Mouse (Mus musculus) heart, embryonic 16.5 days (tissue): ENCODE measurements at regions not wholly inside any gene's neighbourhood (a gene's known extent, or its start where the extent isn't known, plus 50 kb on each side); places are given as distances from the start of the nearest gene placed in this dataset.

Experiments used
- ATAC-seq: fragments of 200-750 bp; cut with Nextera tagmentation; replicated peaks from 2 replicates; pipeline ENCODE4 v1.8.0; 2017; ENCODE audit warnings: moderate number of reproducible peaks; ENCODE audit not compliant: insufficient read depth, low FRiP score; ENCODE audit errors: extremely low read depth
- H3K27ac ChIP-seq: fragments of 300-500 bp; sonication (generic); 2 replicates; pipeline ENCODE4 v1.5.1; 2014; ENCODE audit warnings: mild to moderate bottlenecking, low read length, control low read depth, moderate library complexity
- H3K27me3 ChIP-seq: fragments of 300-500 bp; sonication (generic); 2 replicates; pipeline ENCODE4 v1.6.1; 2014; ENCODE audit warnings: low read length, mixed read lengths; ENCODE audit not compliant: control insufficient read depth, insufficient read depth
- H3K36me3 ChIP-seq: fragments of 300-500 bp; sonication (generic); 2 replicates; pipeline ENCODE4 v1.6.1; 2014; ENCODE audit not compliant: control insufficient read depth, insufficient read depth
- H3K4me1 ChIP-seq: fragments of 300-500 bp; sonication (generic); 2 replicates; pipeline ENCODE4 v1.6.1; 2014; ENCODE audit warnings: low read length, mixed read lengths; ENCODE audit not compliant: control insufficient read depth, insufficient read depth
- H3K4me2 ChIP-seq: fragments of 300-500 bp; sonication (generic); 2 replicates; pipeline ENCODE4 v1.6.1; 2014; ENCODE audit warnings: low read depth, mild to moderate bottlenecking, control low read depth, low read length
- H3K4me3 ChIP-seq: fragments of 300-500 bp; sonication (generic); 2 replicates; pipeline ENCODE4 v1.5.1; 2014; ENCODE audit warnings: mild to moderate bottlenecking, control low read depth, low read length
- H3K9ac ChIP-seq: fragments of 300-500 bp; sonication (generic); 2 replicates; pipeline ENCODE4 v1.6.1; 2014; ENCODE audit warnings: low read length, control low read depth
- H3K9me3 ChIP-seq: fragments of 300-500 bp; sonication (generic); replicated peaks from 2 replicates; pipeline ENCODE4 v1.6.1; 2016; ENCODE audit warnings: low read length; ENCODE audit not compliant: control insufficient read depth
- WGBS: fragments of 180-500 bp; shearing (Covaris S2); extraction: QIAGEN DNeasy Blood & Tissue Kit; methylation state at CpG from one replicate; pipeline ENCODE4 v1.1.7; 2014; 5-methylcytosine and 5-hydroxymethylcytosine counted together

DNA sequence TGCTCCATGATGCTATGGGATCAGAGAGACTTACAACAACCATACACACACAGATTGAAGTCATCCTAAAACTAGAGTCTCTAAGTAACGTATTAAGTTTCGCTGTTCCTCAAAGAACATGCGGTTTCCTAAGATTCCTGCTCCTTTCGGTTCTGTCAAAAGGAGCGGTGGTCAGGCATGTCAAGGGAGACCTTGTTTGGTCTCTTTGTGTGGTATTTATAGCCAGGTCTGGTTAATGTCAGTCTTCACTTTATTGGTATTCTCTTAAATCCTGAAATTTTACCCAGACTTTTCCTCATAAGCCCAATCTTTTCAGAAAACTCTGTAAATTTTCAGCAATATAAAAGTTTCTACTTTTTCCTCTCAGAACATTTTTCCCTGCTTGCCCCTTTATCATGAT lies 166.5 kb downstream of the Isl1 start:
- Histone ChIP-seq H3K4me1 (no peaks in the 10 kb centered on the region), H3K36me3 (no peaks in the 10 kb centered on the region), H3K4me2 (0 out of 2 replicates have a peak overlapping the region, but pooled peaks have one; percentile 10), H3K27ac (no peak overlapping the region), H3K27me3 (no peaks in the 10 kb centered on the region), H3K9ac (no peak overlapping the region), H3K9me3 (no peaks in the 10 kb centered on the region), H3K4me3 (no peak overlapping the region)
- WGBS = 33% methylated on average over 5 of the region's 5 CpGs
- ATAC-seq = no peak

DNA sequence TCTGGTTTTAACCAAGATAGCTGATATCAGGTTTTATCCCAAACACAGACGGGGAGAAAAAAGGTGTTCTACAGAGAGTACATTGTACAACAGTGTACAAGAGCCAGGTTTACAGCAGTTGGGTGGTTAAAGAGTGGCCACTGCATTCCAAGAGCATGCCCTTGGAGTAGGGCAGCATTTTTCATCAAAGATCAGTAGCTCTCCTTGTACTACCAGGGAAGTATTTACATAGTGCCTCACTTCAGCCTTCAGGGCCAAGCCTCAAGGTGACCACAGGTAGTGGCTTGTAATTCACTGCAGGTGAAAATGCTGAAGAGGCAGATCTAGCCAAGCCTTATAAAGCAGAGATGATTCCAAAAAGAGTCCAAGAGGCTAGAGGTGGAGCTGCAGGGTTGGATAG lies 190.8 kb downstream of the Isl1 start:
- no peaks in the 10 kb centered on the region for H3K36me3 ChIP-seq
- no peaks in the 10 kb centered on the region for H3K4me1 ChIP-seq
- H3K27ac ChIP-seq = no peak overlapping the region
- no peaks in the 10 kb centered on the region for H3K9me3 ChIP-seq
- H3K4me2 ChIP-seq = no peak overlapping the region
- 74% methylated on average over 1 of the region's 1 CpGs for WGBS
- H3K4me3 ChIP-seq = no peak overlapping the region
- no peak overlapping the region for H3K9ac ChIP-seq
- ATAC-seq = no peak
- H3K27me3 ChIP-seq = no peaks in the 10 kb centered on the region

DNA sequence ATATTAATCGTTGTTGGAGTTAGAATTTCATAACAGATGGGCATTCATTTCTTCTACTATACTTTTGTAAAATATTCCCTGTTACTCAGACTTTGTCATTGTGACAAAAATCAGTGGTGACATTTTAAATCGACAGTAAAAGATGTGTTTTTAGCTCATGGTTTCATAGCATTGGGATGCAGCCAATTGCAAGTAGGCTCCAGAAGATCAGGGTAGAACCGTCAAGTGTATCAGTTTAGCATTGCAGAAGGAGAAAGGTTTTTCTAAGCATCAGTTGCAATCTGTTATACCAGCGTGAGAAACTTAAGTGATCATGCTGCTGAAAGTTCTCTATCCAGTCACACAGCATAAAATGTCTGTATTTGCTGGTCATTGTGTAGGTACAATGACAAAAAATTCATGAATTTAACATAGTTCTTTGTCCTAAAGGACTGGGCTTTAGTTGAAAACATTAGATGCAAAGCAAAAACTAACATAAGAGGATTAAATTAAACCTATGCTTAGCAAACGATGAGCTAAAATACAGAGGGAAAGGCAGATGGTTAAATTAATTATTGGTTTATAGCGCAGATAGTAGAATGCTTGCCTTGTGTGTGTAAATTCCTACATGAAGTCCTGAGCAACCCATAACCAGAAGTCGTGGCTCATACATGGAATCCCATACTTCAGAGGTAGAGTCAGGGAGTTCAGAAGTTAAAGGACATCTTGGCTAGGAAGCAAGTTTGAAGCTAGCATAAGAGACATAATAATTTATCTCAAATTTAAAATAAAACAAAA lies 198.3 kb downstream of the Isl1 start:
- no peak overlapping the region for H3K4me3 ChIP-seq
- H3K4me2 ChIP-seq = no peak overlapping the region
- H3K4me1 ChIP-seq = no peaks in the 10 kb centered on the region
- 74% methylated on average over 7 of the region's 7 CpGs for WGBS
- no peak for ATAC-seq
- H3K9ac ChIP-seq = no peak overlapping the region
- no peaks in the 10 kb centered on the region for H3K27me3 ChIP-seq
- H3K27ac ChIP-seq = no peak overlapping the region
- no peaks in the 10 kb centered on the region for H3K9me3 ChIP-seq
- no peaks in the 10 kb centered on the region for H3K36me3 ChIP-seq

DNA sequence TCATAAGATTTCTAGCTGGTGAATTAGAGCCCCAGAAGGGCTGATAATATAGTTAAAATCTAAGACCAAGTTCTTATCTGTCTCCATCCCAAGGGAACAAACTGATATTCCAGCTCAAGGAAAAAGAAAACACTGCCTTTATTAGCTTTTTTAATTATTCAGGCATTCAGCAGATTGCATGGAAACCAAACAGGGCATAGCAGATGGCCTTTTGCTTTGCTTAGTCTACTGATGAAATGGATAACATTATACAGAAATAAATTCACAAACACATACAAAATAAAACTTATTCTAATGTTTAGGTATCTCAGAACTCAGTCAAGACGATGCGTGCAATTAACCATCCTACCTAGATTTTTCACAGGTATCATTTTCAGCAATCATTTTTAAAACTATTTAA lies 198.9 kb downstream of the Isl1 start:
- H3K9ac ChIP-seq = no peak overlapping the region
- 93% methylated on average over 2 of the region's 2 CpGs for WGBS
- no peak overlapping the region for H3K4me3 ChIP-seq
- no peaks in the 10 kb centered on the region for H3K4me1 ChIP-seq
- no peak overlapping the region for H3K27ac ChIP-seq
- H3K9me3 ChIP-seq = no peaks in the 10 kb centered on the region
- ATAC-seq = no peak
- no peaks in the 10 kb centered on the region for H3K27me3 ChIP-seq
- H3K36me3 ChIP-seq = no peaks in the 10 kb centered on the region
- no peak overlapping the region for H3K4me2 ChIP-seq

DNA sequence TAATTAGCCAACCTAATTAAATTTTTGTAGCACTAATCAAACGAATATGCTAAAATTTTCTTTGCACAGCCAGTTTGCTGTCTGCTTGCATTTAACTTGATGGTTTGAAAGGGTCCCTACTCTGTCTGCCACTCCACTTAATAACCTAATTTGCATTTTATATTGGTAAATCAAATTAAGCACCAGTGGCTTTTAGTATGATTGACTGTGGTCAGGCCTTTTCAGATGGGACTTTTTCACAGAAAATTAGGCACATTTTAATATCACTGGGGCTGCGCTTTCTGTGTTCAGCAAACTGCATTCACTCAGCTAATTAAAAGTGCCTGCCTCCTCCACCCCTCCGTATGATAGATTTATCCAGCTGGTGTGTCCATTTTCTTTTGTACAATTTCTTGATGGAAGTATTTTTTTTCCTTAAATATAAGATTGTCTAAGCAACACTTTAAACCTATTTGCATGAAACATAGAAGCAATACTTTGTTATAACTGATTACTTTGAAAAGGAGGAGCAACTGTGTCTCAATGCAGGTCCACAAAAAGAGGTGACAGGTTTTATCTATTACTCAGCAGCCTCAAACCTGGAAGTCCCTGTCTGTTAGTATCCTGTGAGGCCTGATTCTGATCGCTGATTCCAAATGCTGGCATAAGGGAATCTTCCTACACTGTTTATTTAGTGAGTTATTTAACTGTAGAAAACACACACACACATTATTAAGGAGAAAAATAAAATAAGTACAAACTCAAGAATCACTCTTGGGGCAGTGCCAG lies 221.8 kb downstream of the Isl1 start:
- Histone ChIP-seq H3K9ac (no peak overlapping the region), H3K27ac (no peak overlapping the region), H3K4me2 (no peak overlapping the region), H3K27me3 (no peaks in the 10 kb centered on the region), H3K4me1 (no peaks in the 10 kb centered on the region), H3K9me3 (no peaks in the 10 kb centered on the region), H3K4me3 (no peak overlapping the region), H3K36me3 (no peaks in the 10 kb centered on the region)
- no peak for ATAC-seq
- WGBS = 66% methylated on average over 4 of the region's 4 CpGs

DNA sequence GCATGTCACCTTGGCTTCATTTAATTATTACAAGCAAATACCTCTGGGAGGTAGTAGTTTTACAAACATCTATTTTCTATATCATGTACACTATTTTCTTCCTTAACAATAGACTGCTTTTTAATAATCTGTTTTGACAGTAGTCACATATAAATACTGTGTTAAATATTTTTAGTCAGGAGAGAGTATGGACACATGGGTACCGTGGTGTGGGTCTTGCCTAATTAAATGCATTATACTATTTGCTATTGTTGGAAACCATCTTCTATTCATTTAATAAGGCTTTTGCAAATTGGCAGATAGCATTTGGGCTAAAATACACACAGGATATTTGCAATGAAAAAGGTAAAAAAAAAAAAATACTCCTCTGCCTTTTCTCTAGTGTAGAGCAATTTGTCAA lies 222.3 kb downstream of the Isl1 start:
- H3K4me1 ChIP-seq = no peaks in the 10 kb centered on the region
- no peak overlapping the region for H3K27ac ChIP-seq
- ATAC-seq = no peak
- H3K36me3 ChIP-seq = no peaks in the 10 kb centered on the region
- H3K9me3 ChIP-seq = no peaks in the 10 kb centered on the region
- no peak overlapping the region for H3K4me3 ChIP-seq
- H3K9ac ChIP-seq = no peak overlapping the region
- H3K4me2 ChIP-seq = no peak overlapping the region
- 92% methylated on average over 1 of the region's 1 CpGs for WGBS
- H3K27me3 ChIP-seq = no peaks in the 10 kb centered on the region

DNA sequence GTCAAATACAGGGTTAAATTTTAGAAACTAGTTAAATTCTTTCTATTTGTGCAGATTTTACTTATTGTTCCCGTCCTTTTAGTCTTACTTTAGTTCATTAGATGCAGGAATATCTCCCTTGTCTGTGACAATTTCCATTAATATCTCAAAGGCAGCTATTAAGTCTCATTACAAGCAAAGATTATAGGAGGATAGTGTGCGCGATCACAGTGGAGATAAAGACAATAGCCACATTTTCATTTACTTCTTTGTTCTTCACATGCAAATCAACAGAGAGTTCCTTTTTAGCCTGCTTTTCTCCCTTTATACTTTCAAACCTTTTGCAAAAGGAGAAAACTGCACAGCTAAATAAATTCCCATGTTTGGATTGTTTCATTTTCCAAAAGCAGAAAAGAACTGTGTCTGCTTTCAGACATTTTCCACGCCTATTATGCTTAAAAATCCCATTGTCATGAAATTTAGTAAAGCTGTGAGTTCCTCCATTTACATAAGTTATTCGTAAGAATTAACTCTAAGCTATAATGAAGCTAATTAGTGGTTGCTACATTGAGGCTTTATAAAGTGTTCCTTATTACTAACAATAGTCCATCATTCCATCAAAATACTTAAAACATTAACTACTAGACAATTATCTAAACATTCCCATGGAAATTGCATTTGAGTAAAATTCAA lies 252.4 kb downstream of the Isl1 start:
- Histone ChIP-seq H3K9ac (no peak overlapping the region), H3K4me1 (no peaks in the 10 kb centered on the region), H3K27ac (no peak overlapping the region), H3K9me3 (no peaks in the 10 kb centered on the region), H3K36me3 (no peaks in the 10 kb centered on the region), H3K4me3 (no peak overlapping the region), H3K27me3 (no peaks in the 10 kb centered on the region), H3K4me2 (no peak overlapping the region)
- ATAC-seq = no peak
- WGBS = 75% methylated on average over 5 of the region's 5 CpGs

DNA sequence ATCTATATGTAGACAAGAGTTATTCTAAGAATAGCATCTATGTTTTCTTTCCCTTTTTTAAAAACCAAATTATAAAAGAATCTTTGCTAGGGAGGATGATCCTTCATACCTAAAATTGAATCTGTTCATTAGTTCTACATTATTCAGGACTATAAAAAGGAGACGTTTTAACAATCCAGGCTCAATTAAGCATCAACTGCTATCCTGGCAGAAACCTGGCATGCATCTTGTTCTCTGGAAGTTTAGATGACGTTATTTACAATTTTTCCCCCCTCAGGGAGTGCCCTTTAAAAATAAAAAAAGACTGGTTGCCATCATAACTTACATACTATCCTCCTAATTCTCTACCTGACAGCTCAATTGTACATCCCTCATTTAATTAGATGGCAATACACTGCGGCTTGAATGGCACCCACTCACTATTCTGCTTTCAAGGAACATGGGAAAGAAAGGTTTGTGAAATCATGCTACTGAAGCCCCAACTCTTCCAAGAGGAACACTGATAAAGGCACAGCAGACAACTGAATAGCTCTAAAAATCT lies 253.3 kb downstream of the Isl1 start:
- 69% methylated on average over 3 of the region's 3 CpGs for WGBS

DNA sequence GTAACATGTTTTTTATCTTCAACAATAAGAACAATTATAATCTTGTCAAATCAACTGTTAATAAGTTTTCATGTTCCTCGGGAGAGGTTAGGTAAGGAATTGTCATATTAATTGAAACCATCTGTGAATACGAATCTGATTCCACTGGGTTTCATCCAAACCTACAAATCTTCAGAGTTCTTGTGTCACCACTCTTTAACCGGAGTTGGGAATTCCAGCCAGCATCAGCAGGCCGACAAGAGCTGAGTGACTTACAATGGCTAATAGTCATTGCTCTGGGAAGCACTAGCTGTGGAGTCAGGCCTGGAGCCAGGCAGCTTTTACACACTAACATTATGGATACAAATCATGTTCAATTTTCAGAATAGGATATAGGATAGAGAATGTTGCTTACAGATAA lies 273.3 kb downstream of the Isl1 start:
- no peaks in the 10 kb centered on the region for H3K9me3 ChIP-seq
- H3K27me3 ChIP-seq = no peaks in the 10 kb centered on the region
- no peak overlapping the region for H3K4me2 ChIP-seq
- H3K9ac ChIP-seq = no peak overlapping the region
- no peak for ATAC-seq
- H3K36me3 ChIP-seq = no peaks in the 10 kb centered on the region
- no peaks in the 10 kb centered on the region for H3K4me1 ChIP-seq
- no peak overlapping the region for H3K27ac ChIP-seq
- WGBS = 59% methylated on average over 4 of the region's 4 CpGs
- H3K4me3 ChIP-seq = no peak overlapping the region

More for the DNA sequence above, 253.3 kb downstream of the Isl1 start:
- Histone ChIP-seq H3K9me3 (no peaks in the 10 kb centered on the region), H3K36me3 (no peaks in the 10 kb centered on the region), H3K4me2 (no peak overlapping the region), H3K4me3 (no peak overlapping the region), H3K9ac (no peak overlapping the region), H3K27me3 (no peaks in the 10 kb centered on the region), H3K4me1 (no peaks in the 10 kb centered on the region), H3K27ac (no peak overlapping the region)
- ATAC-seq = no peak
